Mouse (Mus musculus) adrenal gland, postnatal 14 days (tissue): ENCODE results near the gene Gxylt2. TPM values are rescaled to one million over a fixed set of nuclear protein-coding genes. Genes with fewer than 3 reads are reported as not detected.

Experiments used
- DNase-seq: peaks from one replicate; pipeline ENCODE4 v3.0.0; 2021; ENCODE audit warnings: mixed read lengths
- total RNA-seq: library from RNA; stranded (reverse); gene quantifications from 2 replicates; pipeline ENCODE4 v1.2.3, GENCODE M21; 2021

Gxylt2 gene
- total RNA-seq, 1 experiment from 2014 or later: 0.85 TPM

GRCm38 (mm10) chr6:100715296-100715828, 10.8 kb downstream of the Gxylt2 start:
- no peak for DNase-seq

DNA sequence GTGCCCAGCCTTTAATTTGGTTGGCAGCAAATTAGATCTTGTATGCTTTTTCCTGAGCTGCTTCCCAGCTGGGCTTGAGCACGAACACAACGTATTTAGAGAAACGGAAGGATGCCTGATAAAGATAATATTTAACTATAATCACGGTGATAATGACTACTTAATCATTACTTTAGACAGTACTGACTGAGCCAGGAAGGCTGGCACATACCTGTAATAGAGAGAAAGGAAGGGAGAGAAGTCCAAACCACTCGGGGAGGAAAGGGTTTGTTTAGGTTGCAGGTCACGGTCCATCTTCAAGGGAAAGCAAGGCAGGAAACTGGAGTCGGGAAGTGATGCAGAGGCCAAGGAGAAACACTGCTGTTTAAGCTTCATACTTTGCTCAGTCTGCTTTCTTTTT, 11.6 kb downstream of the Gxylt2 start:
- no peak for DNase-seq

DNA sequence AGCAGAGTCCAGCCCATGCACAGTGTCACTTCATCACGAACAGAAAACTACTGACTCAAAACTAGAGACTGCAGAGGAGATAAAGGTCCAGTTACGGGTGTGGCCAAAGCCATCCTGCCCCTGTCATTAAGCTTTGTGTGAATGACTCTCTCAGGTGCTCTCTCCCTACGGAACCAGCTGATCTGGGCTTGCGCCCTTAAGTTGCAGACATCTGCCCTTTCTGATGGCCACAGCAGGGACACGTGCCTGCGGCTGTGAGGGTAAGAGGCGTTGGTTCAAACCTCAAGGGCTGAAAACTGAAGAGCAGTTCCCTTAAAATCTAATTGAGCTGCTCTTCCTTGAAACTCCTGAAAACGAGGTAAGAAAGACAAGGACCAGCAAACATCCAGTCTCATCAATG, 12.3 kb downstream of the Gxylt2 start:
- DNase-seq: no peak

- no peak for DNase-seq
These were observed 15.6 kb downstream of the Gxylt2 start for GRCm38 (mm10) chr6:100720098-100720501.

GRCm38 (mm10) chr6:100720882-100721721, 16.6 kb downstream of the Gxylt2 start:
- DNase-seq: no peak

DNA sequence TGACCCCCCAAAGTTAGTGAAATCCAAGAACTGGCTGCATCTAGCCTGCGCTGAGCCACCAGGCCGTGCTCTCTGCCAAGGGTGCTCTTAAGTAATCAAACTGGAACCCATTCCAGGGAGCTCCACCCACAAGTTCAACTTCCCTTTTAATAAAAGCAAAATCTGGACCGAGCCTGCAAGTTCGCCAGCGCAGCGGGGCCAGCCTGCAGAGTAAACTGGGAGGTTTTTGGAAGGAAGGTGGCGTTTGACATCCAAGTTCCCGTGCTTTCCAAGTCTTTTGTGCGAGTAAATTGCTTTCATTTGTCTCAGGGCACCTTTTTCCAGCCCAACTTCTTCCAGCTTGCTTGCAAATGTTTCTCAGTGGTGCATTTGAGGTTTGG, 27.5 kb downstream of the Gxylt2 start:
- DNase-seq: peak; percentile 54

GRCm38 (mm10) chr6:100732376-100733021, 28.0 kb downstream of the Gxylt2 start:
- no peak for DNase-seq

DNA sequence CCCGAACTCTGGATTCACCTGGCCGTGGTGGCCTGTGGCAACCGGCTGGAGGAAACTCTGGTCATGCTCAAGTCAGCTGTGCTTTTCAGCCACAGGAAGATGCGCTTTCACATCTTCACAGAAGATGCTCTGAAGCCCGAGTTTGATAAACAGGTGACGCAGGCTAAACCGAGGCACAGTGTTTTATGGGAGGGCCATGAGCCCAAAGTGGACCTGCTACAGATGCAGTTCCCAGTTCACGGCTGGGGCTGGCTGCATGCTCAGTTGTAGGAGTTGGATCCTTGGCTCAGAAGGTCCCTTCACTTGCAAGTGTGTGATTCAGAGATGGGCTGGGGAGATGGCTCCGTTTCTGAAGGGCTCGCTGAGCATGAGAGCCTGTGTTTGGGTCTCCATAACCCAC, 28.7 kb downstream of the Gxylt2 start:
- no peak for DNase-seq

GRCm38 (mm10) chr6:100734321-100734720, 29.8 kb downstream of the Gxylt2 start:
- DNase-seq: no peak

DNA sequence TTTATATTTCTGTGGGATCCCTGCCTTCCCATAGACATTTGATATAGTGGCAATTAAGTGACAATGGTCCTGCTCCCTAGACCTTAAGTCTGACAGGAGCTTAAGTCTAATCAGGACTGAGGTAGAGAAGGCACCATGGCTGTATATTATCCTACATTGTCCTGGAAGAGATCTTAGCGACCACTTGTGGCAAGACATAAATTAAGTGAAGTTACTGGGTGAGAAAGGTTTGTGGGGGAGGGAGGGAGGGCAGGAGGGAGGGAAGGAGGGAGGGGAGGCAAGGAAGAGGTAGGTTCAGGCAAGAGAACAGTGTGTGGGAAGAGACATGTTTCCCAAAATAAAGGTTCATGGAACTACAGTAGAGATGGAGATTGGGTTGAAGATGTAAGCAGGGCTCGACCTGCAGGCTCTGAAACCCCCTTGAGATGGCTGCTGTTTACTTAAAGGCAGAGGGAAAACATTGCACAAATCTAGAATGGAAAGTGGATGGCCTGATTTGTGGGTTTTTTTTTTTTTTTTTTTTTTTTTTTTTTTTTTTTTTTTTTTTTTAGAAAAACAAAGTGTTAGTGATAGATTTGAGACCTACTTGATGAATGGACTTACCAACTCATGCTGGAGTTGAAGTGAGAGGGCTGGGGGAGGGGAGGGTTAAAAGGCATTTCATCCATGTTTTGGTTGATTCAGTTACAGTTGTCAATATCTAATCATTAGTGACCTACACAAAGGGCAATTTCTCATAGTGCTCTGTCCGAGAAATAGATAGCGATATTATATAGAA, 54.1 kb downstream of the Gxylt2 start:
- DNase-seq: no peak

- no peak for DNase-seq
These were observed 63.2 kb downstream of the Gxylt2 start for GRCm38 (mm10) chr6:100767756-100768155.

GRCm38 (mm10) chr6:100775923-100776505, 71.5 kb downstream of the Gxylt2 start:
- DNase-seq: no peak

DNA sequence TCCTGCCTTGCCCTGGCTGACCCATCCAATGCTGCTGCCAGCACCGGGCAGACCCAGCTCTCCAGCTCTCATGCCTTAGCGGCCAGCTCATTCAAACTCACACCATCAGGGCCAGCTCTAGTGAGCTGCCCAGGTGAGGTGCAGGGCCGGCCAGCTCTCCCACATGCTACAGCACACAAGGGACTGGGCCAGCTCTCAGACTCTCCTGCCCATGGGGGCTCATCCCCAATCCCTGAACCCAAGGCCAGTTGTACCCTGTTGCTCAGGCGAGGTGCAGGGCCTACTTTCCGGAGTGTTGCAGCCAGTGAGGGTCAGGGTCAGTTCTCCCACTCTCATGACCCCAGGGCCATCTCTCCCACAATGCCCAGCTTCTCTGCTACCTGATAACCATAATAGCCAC, 74.1 kb downstream of the Gxylt2 start:
- no peak for DNase-seq

DNA sequence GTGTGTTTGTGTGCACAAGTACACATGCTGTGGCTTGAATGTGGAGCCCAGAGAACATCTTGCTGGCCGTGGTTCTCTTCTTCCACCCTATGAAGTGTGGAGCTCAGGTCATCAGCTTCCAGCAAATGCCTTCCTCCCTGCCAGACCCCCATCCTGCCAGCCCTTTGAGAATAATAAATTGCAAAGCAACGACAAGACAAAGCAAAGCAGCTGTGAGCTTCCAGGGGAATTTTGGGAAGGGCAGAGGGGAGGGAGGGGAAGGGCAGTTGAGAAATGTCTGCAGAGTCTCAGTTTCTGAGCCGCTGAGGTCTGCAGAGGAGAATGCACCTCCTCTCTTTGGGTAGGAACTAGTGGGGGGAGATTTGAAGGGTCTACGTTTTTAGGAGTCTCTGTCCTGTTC, 75.9 kb downstream of the Gxylt2 start:
- no peak for DNase-seq

GRCm38 (mm10) chr6:100781644-100782043, 77.1 kb downstream of the Gxylt2 start:
- DNase-seq: peak; percentile 56

DNA sequence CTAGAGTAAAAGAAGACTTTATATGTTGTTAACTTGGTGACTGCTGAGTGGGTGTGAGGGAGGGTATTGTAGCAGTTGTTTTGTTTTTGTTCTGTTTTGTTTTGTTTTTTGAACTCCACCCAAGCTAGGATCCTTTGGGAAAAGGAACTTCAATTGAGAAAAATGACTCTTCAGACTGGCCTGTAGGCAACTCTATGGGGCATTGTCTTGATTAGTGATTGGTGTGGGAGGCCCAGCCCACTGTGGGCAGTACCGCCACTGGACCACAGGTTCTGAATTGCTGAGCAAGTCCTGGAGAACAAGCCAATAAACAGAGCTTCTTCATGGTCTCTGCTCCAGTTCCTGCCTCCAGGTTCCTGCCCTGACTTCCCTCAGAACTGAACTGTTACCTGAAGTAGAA, 83.2 kb downstream of the Gxylt2 start:
- no peak for DNase-seq

DNA sequence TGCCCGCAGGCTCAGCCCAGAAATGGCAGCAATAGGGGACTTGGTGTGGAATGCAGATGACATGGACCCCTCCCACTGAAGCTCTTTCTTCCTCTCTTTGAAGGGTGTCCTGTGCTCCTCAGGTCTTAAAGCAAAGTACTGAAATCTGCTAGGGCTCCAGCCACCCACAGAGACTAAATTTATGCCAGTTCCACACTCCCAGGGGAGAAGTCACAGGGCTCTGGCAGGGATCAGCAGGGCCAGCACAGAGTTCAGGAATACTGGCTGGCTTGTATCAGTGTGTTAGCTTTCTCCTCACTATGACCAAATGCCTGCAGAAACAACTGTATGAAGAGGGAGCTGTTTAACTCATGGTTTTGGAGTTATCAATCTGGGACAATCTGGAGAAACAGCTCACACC, 84.6 kb downstream of the Gxylt2 start:
- DNase-seq: peak; percentile 47

DNA sequence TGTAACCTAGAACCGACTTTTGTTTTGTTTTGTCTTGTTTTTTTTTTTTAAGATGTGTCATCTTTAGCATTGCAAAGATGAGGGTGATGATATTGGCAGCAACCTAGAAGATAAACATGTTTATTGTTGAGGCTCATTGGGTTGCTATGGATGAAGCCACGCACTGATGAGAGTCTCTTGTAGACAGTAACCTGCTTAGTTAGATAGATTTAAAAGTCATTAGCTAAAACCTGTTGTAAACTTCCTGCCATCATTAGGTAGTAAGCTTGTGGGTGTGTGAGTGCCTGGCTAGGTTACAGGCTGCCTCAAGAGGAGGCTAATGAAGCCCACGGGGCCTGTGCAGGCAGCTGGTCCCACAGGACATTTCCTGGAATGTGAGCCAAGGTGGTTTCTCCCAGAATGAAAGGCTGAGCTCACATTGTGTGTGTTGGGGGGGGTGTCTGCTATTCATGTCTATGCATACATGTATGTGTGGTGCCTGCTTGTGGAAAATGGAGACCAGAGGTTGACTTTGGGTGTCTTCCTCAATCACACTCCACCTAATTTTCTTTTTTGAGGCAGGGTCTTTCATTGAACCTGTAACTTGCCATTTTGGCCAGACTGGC, 87.6 kb downstream of the Gxylt2 start:
- DNase-seq: peak; percentile 11

- no peak for DNase-seq
These were observed 88.6 kb downstream of the Gxylt2 start for GRCm38 (mm10) chr6:100792973-100793769.

DNA sequence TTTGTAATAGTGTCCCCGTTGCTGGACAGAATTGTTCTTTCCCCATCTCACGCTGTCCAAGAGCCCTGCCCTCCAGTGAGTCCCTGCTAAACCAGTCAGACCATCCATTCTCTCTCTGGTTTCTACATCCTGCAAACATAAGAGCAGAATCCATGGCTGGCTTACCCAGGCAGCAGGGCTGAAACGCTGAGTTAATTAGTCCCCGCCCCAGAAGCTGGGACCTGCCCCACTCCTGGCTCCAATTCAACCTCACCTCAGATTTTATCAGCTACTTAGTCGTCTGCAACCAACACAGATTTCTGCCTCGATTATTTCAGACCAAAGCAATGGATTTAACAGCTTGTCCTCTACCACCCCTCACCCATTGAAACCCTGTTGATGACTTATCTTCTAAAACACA, 91.3 kb downstream of the Gxylt2 start:
- no peak for DNase-seq

DNA sequence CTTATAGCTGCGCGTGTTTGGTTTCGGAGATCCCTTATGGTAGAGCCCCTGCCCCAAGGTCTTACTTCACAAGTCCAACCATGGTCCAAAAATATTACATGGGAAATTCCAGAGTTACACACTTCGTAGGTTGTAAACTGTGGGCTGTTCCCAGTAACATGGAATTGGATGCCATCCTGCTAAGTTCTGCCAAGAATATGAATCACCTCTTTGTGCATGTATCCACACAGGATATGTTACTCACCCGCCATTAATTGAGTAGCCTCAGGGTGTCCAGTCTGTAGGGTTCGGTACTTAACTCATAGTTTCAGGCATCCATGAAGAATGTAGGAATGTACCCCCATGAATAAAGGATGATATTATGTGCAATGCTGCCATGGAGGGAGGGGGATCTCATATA, 94.8 kb downstream of the Gxylt2 start:
- DNase-seq: no peak
